Mouse (Mus musculus) spleen, adult 2 months (tissue): ENCODE data around the gene Brf1. TPM values are rescaled to one million over a fixed set of nuclear protein-coding genes. Genes with fewer than 3 reads are reported as not detected.

ENCODE experiments used
- DNase-seq, 2 experiments: peaks; one replicate each; pipeline versions ENCODE4 v3.0.0 to v3.0.0-alpha.2; 2012 to 2021; ENCODE audit warnings: low spot score in 2 of 2, low read depth in 1 of 2
- H3K27ac ChIP-seq: fragments of 200-500 bp; 2 replicates; pipeline ENCODE4 v1.5.1; 2012; ENCODE audit warnings: low read length, inconsistent platforms; ENCODE audit not compliant: insufficient read depth
- H3K27me3 ChIP-seq: fragments of 200-500 bp; 2 replicates; pipeline ENCODE4 v1.6.1; 2012; ENCODE audit warnings: mild to moderate bottlenecking, moderate library complexity, low read length, inconsistent platforms; ENCODE audit not compliant: control insufficient read depth, insufficient read depth
- H3K36me3 ChIP-seq: fragments of 200-500 bp; 2 replicates; pipeline ENCODE4 v1.6.1; 2012; ENCODE audit warnings: mild to moderate bottlenecking, low read length, inconsistent platforms; ENCODE audit not compliant: control insufficient read depth, insufficient read depth
- H3K4me1 ChIP-seq: fragments of 200-500 bp; 2 replicates; pipeline ENCODE4 v1.6.1; 2011; ENCODE audit warnings: inconsistent platforms; ENCODE audit not compliant: control insufficient read depth, insufficient read depth, insufficient read length
- H3K4me3 ChIP-seq: fragments of 200-500 bp; 2 replicates; pipeline ENCODE4 v1.5.1; 2011; ENCODE audit warnings: mild to moderate bottlenecking, inconsistent platforms; ENCODE audit not compliant: insufficient read depth, insufficient read length; ENCODE audit errors: extremely low read depth
- CTCF ChIP-seq: fragments of 200-500 bp; IDR thresholded peaks from 2 replicates; pipeline ENCODE4 v1.5.1; 2011; ENCODE audit warnings: mild to moderate bottlenecking, inconsistent platforms; ENCODE audit not compliant: insufficient read depth, insufficient read length, insufficient replicate concordance; ENCODE audit errors: extremely low read depth
- POLR2A ChIP-seq: fragments of 200-500 bp; IDR thresholded peaks from 2 replicates; pipeline ENCODE4 v1.6.1; 2011; ENCODE audit warnings: low read depth, low read length, inconsistent platforms
- WGBS: fragments of 180-500 bp; shearing (Covaris S2); methylation state at CpG from one replicate; pipeline ENCODE4 v1.1.7; 2018; 5-methylcytosine and 5-hydroxymethylcytosine counted together
- polyA plus RNA-seq: library from polyadenylated mRNA; depleted of rRNA; stranded (reverse); fragments of >200 nt; gene quantifications from 2 replicates; pipeline ENCODE4 v1.2.3, GENCODE M21; 2012

The Brf1 gene
- polyA plus RNA-seq, 1 experiment: 127 TPM

DNA sequence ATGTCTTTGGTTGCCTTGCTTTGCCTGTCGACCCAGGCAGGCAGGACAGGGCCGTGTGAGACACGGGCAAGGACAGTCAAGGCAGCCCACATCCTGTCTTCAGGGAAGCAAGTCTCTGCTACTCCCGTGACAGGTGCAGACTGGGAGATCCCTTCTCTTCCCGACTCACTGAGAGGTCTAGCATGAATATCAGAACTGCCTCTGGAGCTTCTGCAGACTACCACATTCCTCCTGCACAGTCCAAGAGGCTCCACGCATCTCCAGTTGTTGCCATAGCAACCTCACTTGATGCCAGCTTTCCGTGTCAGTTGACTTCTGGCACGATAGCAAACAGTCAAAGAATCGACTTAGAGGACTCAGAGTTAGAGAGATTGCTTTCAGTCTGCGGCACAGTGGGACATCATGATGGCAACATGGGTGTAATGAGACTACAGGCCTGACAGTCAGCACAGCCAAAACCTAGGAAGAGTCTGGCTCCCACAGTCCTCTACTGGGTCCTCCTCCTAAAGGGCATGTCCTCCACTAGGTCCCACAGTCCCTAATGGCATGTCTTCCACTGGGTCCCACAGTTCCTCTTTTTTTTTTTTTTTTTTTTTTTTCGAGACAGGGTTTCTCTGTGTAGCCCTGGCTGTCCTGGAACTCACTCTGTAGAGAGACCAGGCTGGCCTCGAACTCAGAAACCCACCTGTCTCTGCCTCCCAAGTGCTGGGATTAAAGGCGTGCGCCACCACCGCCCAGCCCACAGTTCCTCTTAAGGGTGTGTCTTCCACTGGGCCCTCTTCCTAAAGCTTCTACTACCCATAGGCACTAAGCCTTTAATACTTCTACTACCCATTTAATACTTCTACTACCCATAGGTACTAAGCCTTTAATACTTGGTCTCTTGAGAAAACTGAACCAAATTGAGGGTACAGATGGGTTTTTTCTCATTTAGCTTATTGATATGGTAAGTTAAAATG lies 41.3 kb upstream of the Brf1 start:
- peaks cover 4% of the 10 kb centered on the region; the same call in 1 of the 2 replicates for H3K4me1 ChIP-seq
- no peak for DNase-seq
- no peak overlapping the region for H3K27ac ChIP-seq
- H3K4me3 ChIP-seq: no peak overlapping the region
- TF ChIP-seq POLR2A: no peak
- no peak for TF ChIP-seq CTCF
- 66% methylated on average over 15 of the region's 15 CpGs for WGBS
- no peaks in the 10 kb centered on the region for H3K36me3 ChIP-seq
- H3K27me3 ChIP-seq: no peaks in the 10 kb centered on the region

DNA sequence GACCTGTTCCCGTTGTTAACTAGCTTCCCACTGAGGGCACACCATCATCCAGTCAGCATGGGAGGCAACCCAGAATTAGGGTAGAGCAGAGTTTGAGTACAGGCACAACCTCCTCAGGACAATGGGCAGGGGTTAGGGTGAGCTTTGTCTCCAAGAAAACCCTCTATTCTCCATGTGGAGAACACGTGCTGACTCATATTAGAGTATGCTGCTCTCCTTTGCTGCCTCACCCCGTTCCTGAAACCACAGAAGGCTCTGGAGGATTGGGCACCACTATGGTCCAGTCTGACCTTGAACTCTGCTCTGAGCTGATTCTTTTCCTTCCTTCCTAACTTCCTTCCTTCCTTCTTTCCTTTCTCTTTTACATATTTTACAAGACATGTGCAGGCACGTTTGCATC lies 37.9 kb upstream of the Brf1 start:
- TF ChIP-seq POLR2A: no peak
- WGBS: 87% methylated on average over 4 of the region's 4 CpGs

DNA sequence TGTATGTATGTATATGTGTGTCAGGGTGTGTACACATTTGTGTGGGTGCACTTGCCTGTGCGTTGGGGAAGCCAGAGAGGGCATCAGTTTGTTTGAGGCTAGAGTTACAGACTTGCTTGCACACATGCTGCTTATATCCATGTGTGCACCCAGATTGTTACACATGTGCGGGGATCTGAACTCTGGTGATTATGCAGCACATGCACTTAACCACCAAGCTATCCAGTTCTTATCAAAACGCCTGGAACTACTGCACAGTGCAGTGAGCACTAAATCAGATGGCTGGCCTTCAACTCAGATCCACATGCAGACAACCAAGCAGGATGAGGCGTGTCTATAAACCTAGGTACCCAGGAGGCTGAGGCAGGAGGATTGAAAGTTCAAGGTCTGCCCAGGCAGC lies 36.5 kb upstream of the Brf1 start:
- TF ChIP-seq POLR2A (no peak), CTCF (no peak)
- Histone ChIP-seq H3K4me3 (no peak overlapping the region), H3K27ac (no peak overlapping the region), H3K4me1 (peaks cover 4% of the 10 kb centered on the region; the same call in 1 of the 2 replicates), H3K27me3 (no peaks in the 10 kb centered on the region), H3K36me3 (no peaks in the 10 kb centered on the region)
- WGBS: 85% methylated on average over 4 of the region's 4 CpGs
- no peak for DNase-seq

More for the DNA sequence above, 37.9 kb upstream of the Brf1 start:
- Histone ChIP-seq H3K4me1 (peaks cover 4% of the 10 kb centered on the region; the same call in 1 of the 2 replicates), H3K4me3 (no peak overlapping the region), H3K36me3 (no peaks in the 10 kb centered on the region), H3K27ac (no peak overlapping the region), H3K27me3 (no peaks in the 10 kb centered on the region)
- no peak for DNase-seq

DNA sequence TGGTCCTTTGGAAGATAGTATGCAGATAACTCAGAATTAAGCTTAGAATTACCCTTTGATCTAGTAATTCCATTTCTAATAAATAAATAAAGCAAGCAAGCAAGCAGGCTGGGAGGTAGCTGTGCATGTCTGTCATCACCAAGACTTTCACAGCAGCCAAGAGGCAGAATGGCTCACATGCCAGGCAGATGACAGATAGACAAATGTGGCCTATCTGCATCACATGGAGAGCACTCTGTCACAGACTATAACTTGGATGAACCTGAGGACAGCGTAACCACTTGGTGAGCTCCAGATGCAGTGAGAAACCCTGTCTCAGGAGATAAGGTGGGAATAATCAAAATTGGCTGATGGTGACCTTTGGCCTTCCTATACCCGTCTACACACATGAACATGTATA lies 34.6 kb upstream of the Brf1 start:
- Histone ChIP-seq H3K4me1 (peaks cover 14% of the 10 kb centered on the region; the same call in 1 of the 2 replicates), H3K27me3 (no peaks in the 10 kb centered on the region), H3K4me3 (no peak overlapping the region), H3K27ac (no peak overlapping the region), H3K36me3 (no peaks in the 10 kb centered on the region)
- no peak for TF ChIP-seq CTCF
- no peak for TF ChIP-seq POLR2A
- no peak for DNase-seq
- 88% methylated on average over 2 of the region's 2 CpGs for WGBS

DNA sequence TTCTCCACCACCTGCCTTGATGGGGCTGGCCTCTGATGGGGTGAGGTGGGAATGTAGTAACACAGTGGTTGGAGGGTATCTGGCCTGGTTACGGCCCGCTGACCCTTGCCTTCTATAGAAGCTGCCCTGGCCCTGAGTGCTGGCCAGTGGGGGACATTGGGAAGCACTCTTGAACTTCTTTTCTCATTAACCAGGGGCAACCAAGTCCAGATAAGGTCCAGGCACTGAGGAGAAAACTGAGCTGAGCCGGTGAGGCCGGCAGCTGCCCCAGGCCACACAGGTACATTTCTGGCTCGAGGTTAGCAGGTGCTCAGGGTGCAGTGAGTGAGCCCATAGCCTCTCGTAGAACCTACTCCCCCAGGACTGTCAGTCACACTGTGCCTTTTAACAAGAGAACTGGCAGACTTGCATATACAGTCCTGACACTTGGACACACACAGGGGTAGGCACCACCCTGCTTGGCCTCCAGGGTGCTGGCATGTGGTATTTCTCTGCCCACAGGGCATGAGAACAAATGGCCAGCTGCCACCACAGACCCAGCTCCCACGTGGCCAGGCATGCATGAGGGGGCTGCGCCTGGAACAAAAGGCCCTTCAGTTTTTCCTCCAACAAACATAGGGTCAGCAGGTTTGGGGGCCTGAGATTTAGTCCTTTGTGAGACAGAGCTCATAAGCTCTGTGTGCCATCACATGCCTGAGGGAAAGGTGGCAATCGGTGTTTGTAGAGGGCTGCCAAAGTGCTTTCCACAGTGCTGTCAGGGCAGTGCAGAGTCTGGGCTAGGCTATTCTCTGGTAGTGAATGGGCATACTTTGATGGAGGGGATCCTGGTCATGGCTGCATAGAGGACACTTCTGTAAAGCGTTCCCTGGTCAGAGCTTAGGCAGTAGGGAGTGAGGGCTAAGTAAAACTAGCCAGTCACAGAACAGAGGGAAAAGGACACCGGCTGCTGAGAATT lies 32.1 kb upstream of the Brf1 start:
- DNase-seq: no peak
- Histone ChIP-seq H3K27me3 (no peaks in the 10 kb centered on the region), H3K36me3 (no peaks in the 10 kb centered on the region), H3K27ac (0 out of 2 replicates have a peak overlapping the region, but pooled peaks have one; percentile 10), H3K4me3 (no peak overlapping the region), H3K4me1 (peaks cover 18% of the 10 kb centered on the region; the same call in 1 of the 2 replicates)
- 81% methylated on average over 11 of the region's 11 CpGs for WGBS
- no peak for TF ChIP-seq CTCF
- no peak for TF ChIP-seq POLR2A

DNA sequence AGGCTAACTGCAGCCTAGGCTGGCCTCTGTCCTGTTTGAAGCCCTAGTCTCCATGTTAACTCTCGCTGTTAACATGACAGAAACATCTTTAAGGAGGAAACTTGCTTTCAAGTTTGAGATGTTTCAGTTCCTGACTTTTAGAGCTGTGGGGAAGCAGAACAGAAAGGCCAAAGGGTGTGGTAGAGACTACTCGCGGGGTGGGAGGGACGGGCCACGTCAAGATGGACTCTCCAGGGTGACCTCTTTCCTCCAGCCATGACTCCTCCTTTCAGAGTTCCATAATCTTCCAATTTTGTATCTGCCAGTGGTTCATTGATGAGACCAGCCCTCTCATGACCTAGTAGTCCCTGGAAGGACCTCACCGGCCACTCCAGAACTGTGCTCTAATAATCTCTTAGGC lies 30.9 kb upstream of the Brf1 start:
- H3K27ac ChIP-seq: peak overlapping the region; percentile 72
- no peak overlapping the region for H3K4me3 ChIP-seq

More for the DNA sequence above, 30.9 kb upstream of the Brf1 start:
- WGBS: 46% methylated on average over 6 of the region's 6 CpGs
- no peak for TF ChIP-seq CTCF
- TF ChIP-seq POLR2A: no peak
- no peaks in the 10 kb centered on the region for H3K27me3 ChIP-seq
- H3K36me3 ChIP-seq: no peaks in the 10 kb centered on the region
- DNase-seq: no peak
- H3K4me1 ChIP-seq: peaks cover 18% of the 10 kb centered on the region; the same call in 1 of the 2 replicates
